Mouse (Mus musculus) liver, adult 2 months (tissue): Measurements from ENCODE around the gene Hfm1. TPM values are rescaled to one million over a fixed set of nuclear protein-coding genes. Genes with fewer than 3 reads are reported as not detected.

ENCODE experiments used
- DNase-seq: peaks from one replicate; pipeline ENCODE4 v3.0.0-alpha.2; 2011; ENCODE audit warnings: low read depth, low spot score; ENCODE audit errors: extremely low read depth
- H3K27ac ChIP-seq: fragments of 200-500 bp; replicated peaks from 2 replicates; pipeline ENCODE4 v1.5.1; 2012; ENCODE audit warnings: low read depth, mild to moderate bottlenecking, control low read depth, inconsistent platforms, low read length; ENCODE audit not compliant: insufficient read depth
- H3K27me3 ChIP-seq: fragments of 200-500 bp; 2 replicates; pipeline ENCODE4 v1.6.1; 2012; ENCODE audit warnings: mild to moderate bottlenecking, moderate library complexity, low read length, inconsistent platforms; ENCODE audit not compliant: control insufficient read depth, insufficient read depth
- H3K36me3 ChIP-seq: fragments of 200-500 bp; 2 replicates; pipeline ENCODE4 v1.6.1; 2012; ENCODE audit warnings: low read length, inconsistent platforms; ENCODE audit not compliant: control insufficient read depth, insufficient read depth
- H3K4me1 ChIP-seq: fragments of 200-500 bp; 2 replicates; pipeline ENCODE4 v1.6.1; 2011; ENCODE audit warnings: low read length; ENCODE audit not compliant: control insufficient read depth, insufficient read depth
- H3K4me3 ChIP-seq: fragments of 200-500 bp; 2 replicates; pipeline ENCODE4 v1.5.1; 2011; ENCODE audit warnings: low read depth, mild to moderate bottlenecking, control low read depth, low read length, moderate library complexity; ENCODE audit not compliant: insufficient read depth
- H3K79me2 ChIP-seq: fragments of 200-500 bp; 2 replicates; pipeline ENCODE4 v1.6.1; 2012; ENCODE audit warnings: inconsistent platforms, mild to moderate bottlenecking, low read length, moderate library complexity; ENCODE audit not compliant: control insufficient read depth, insufficient read depth
- H3K9ac ChIP-seq: fragments of 200-500 bp; 2 replicates; pipeline ENCODE4 v1.6.1; 2012; ENCODE audit warnings: low read depth, mild to moderate bottlenecking, control low read depth, inconsistent platforms, low read length
- CTCF ChIP-seq: fragments of 200-500 bp; IDR thresholded peaks from 2 replicates; pipeline ENCODE4 v1.5.1; 2011; ENCODE audit warnings: low read depth, low read length, control low read depth
- POLR2A ChIP-seq: fragments of 200-500 bp; IDR thresholded peaks from 2 replicates; pipeline ENCODE4 v1.6.1; 2011; ENCODE audit warnings: low read length, control low read depth; ENCODE audit not compliant: insufficient read depth; ENCODE audit errors: extremely low read depth
- WGBS: fragments of 180-500 bp; shearing (Covaris S2); methylation state at CpG from one replicate; pipeline ENCODE4 v1.1.7; 2018; 5-methylcytosine and 5-hydroxymethylcytosine counted together
- polyA plus RNA-seq: library from polyadenylated mRNA; depleted of rRNA; stranded (reverse); fragments of >200 nt; gene quantifications from 2 replicates; pipeline ENCODE4 v1.2.3, GENCODE M21; 2012
- total RNA-seq: library from RNA; depleted of rRNA; stranded (reverse); fragments of >200 nt; gene quantifications from 2 replicates; pipeline ENCODE4 v1.2.3, GENCODE M21; 2014

Gene Hfm1
- total and polyA plus RNA-seq, 2 experiments, result not detected

GRCm38 (mm10) chr5:106927996-106928395, 1.9 kb upstream of the Hfm1 start:
- Histone ChIP-seq H3K27me3 (peaks cover 5% of the 10 kb centered on the region; the same call in 1 of the 2 replicates), H3K36me3 (no peaks in the 10 kb centered on the region), H3K79me2 (no peaks in the 10 kb centered on the region), H3K4me1 (no peaks in the 10 kb centered on the region), H3K27ac (no peak overlapping the region), H3K4me3 (no peak overlapping the region), H3K9ac (no peak overlapping the region)
- WGBS, result 66% methylated on average over 4 of the region's 4 CpGs
- no peak for DNase-seq
- no peak for TF ChIP-seq POLR2A
- TF ChIP-seq CTCF, result no peak

- Histone ChIP-seq H3K27ac (no peak overlapping the region), H3K27me3 (peaks cover 5% of the 10 kb centered on the region; the same call in 1 of the 2 replicates), H3K9ac (no peak overlapping the region), H3K36me3 (no peaks in the 10 kb centered on the region), H3K4me1 (no peaks in the 10 kb centered on the region), H3K4me3 (no peak overlapping the region), H3K79me2 (no peaks in the 10 kb centered on the region)
- no peak for DNase-seq
- TF ChIP-seq CTCF (no peak), POLR2A (no peak)
- WGBS, result 50% methylated on average over 4 of the region's 4 CpGs
Measured at GRCm38 (mm10) chr5:106926369-106926686, 207 bp upstream of the Hfm1 start.

DNA sequence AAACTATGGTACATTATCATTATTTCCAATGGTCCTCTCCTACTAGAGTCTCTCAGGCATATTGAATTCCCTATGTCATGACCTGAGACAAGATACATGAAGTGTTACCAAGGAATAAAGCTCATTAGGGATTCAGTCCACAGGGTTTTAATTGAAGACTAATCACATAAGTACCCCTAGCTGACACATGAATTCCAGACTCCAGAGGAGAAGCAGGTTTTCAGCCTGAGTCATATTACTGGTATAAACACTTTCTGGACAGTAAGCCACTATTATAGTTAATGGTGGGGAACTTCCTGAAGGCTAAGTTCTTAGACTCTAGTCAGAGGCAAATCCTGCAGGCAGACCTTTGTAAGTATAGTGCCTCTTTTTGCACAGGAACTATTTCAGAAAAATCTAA, 6.8 kb downstream of the Hfm1 start:
- no peak overlapping the region for H3K9ac ChIP-seq
- H3K79me2 ChIP-seq, result no peaks in the 10 kb centered on the region
- TF ChIP-seq POLR2A (no peak), CTCF (no peak)

DNA sequence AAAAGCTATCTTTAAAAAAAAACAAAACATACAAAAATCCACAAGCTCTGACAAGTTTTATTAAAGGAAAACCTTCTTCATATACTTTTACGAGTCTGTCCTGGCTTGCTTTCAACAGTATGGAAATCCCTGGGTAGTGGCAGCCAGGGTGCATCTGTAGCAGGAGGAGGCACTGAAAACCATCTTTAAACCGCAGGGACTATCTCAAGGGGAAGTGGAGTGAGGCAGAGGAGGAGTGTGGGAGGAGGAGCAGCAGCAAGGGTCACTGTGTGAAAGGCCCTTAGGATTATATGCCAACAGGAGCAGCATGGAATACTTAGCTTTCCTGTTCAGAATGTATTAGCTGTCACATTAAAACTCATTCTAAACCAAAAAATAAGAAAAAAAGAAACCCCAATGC, 29.2 kb downstream of the Hfm1 start:
- 74% methylated on average over 2 of the region's 2 CpGs for WGBS

More for the DNA sequence above, 6.8 kb downstream of the Hfm1 start:
- Histone ChIP-seq H3K4me3 (no peak overlapping the region), H3K27ac (no peak overlapping the region), H3K36me3 (no peaks in the 10 kb centered on the region), H3K27me3 (no peaks in the 10 kb centered on the region), H3K4me1 (no peaks in the 10 kb centered on the region)
- no peak for DNase-seq

GRCm38 (mm10) chr5:106891773-106892172, 34.3 kb downstream of the Hfm1 start:
- no peaks in the 10 kb centered on the region for H3K4me1 ChIP-seq
- H3K36me3 ChIP-seq, result no peaks in the 10 kb centered on the region
- no peak overlapping the region for H3K27ac ChIP-seq
- H3K27me3 ChIP-seq, result no peaks in the 10 kb centered on the region
- WGBS, result 31% methylated on average over 5 of the region's 5 CpGs
- H3K9ac ChIP-seq, result no peak overlapping the region
- TF ChIP-seq POLR2A, result no peak
- no peak for TF ChIP-seq CTCF
- H3K4me3 ChIP-seq, result no peak overlapping the region
- peak; percentile 30 for DNase-seq
- H3K79me2 ChIP-seq, result no peaks in the 10 kb centered on the region

More for the DNA sequence above, 29.2 kb downstream of the Hfm1 start:
- no peak overlapping the region for H3K4me3 ChIP-seq
- H3K4me1 ChIP-seq, result no peaks in the 10 kb centered on the region
- DNase-seq, result no peak
- H3K36me3 ChIP-seq, result no peaks in the 10 kb centered on the region
- H3K27ac ChIP-seq, result no peak overlapping the region
- H3K9ac ChIP-seq, result no peak overlapping the region
- H3K27me3 ChIP-seq, result no peaks in the 10 kb centered on the region
- TF ChIP-seq POLR2A (no peak), CTCF (no peak)
- no peaks in the 10 kb centered on the region for H3K79me2 ChIP-seq

DNA sequence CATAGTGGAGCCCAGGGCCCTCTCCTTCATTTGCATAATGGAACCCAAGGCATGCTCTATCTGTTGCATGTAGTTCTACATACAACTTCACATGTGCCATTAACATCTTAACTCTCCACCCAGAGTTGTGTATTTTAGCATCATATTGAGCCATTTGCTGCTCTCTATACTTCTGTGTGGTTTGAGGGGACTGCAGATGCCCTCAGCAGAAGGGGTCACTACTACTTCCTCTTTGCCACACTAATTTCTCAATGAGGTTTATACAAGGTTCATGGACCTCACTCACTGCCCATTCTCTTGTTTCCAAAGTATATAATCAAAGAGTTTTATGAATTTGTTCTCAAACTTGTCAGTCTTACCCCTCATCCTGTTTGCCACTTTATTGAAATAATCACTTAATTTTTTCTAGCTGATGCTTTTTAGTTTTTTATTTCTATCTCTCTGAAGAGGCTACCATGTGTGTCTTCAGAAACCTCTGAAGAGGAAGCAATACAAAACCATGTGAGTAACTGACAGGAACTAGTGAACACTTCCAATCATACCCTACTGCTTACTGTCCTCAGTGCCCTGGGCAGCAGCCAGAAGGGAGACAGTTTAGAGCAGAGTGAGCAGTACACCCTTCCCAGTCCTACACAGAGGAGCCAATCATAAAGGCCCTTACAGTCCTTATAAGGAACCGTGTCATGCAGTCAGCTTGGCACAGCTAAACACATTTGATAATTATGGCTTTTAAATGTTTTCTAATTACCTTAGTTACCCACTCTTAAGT, 38.6 kb downstream of the Hfm1 start:
- no peaks in the 10 kb centered on the region for H3K36me3 ChIP-seq
- peak; percentile 3 for DNase-seq
- H3K27ac ChIP-seq, result no peak overlapping the region
- H3K27me3 ChIP-seq, result no peaks in the 10 kb centered on the region
- no peaks in the 10 kb centered on the region for H3K4me1 ChIP-seq
- 72% methylated on average over 1 of the region's 1 CpGs for whole genome bisulfite sequencing
- H3K4me3 ChIP-seq, result no peak overlapping the region
- H3K79me2 ChIP-seq, result no peaks in the 10 kb centered on the region
- TF ChIP-seq POLR2A (no peak), CTCF (no peak)
- no peak overlapping the region for H3K9ac ChIP-seq
